Comparison of ENCODE assay signal across 8 mouse cellular contexts in the genomic region with DNA sequence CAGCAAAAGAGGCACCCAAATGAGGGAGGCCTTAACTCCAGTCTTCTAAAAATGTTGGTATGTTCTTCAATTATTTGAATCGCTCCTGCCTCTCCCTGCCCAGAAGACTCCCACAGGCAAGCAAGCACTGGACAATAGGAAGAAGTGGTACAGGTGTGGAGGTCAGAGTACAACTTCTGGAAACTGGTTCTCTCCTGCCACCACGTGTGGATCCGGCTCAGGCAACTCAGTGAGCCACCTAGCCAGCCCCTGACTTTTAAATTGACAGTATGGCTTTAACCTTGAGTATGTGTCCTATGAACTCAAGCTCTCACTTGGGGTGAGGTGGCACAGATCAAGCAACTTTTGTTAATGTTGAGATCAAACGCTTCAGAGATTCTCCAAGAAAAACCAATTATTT. TPM values are rescaled to one million over a fixed set of nuclear protein-coding genes. Genes with fewer than 3 reads are reported as not detected.
DNase-seq lines count a peak whose midpoint lies in the region; ATAC-seq and TF ChIP-seq lines count a peak whose summit lies in the region.

No protein-coding gene starts in this region.

- H3K4me1 ChIP-seq in liver, adult 2 months (ENCODE audit: control insufficient read depth, insufficient read depth, low read length), result peaks cover 5% of the 10 kb centered on the region
- H3K4me1 ChIP-seq in embryonic facial prominence, embryonic 15.5 days, result peaks cover 10% of the 10 kb centered on the region
- peaks cover 10% of the 10 kb centered on the region; the same call in 1 of the 2 replicates for H3K4me1 ChIP-seq in kidney, embryonic 16.5 days (ENCODE audit: insufficient read depth, low read length)
- peaks cover 8% of the 10 kb centered on the region for H3K4me1 ChIP-seq in neural tube, embryonic 14.5 days (ENCODE audit: control insufficient read depth, insufficient read depth, low read length)

- H3K36me3 ChIP-seq in liver, adult 2 months (ENCODE audit: control insufficient read depth, insufficient read depth, low read length), result peaks cover 9% of the 10 kb centered on the region
- peaks cover 24% of the 10 kb centered on the region for H3K36me3 ChIP-seq in embryonic facial prominence, embryonic 15.5 days
- H3K36me3 ChIP-seq in kidney, embryonic 16.5 days (ENCODE audit: insufficient read depth, low read length), result peaks cover 20% of the 10 kb centered on the region
- H3K36me3 ChIP-seq in neural tube, embryonic 14.5 days (ENCODE audit: control insufficient read depth, insufficient read depth, low read length), result peaks cover 11% of the 10 kb centered on the region; the same call in 1 of the 2 replicates

- DNase-seq in liver, adult 2 months (ENCODE audit: extremely low read depth, low read depth, low spot score), result peak; percentile 44
- DNase-seq in liver, result no peak
- no peak for DNase-seq in gastrocnemius, postnatal 36 days
- DNase-seq in cerebellum, adult 11 months, result no peak
- no peak for DNase-seq in right cerebral cortex, adult 18-20 months

- intact Hi-C loops in gastrocnemius, postnatal 36 days (cut with DNase I), result no loop called here

- no peaks in the 10 kb centered on the region for H3K9me3 ChIP-seq in embryonic facial prominence, embryonic 15.5 days (replicated peaks)
- no peaks in the 10 kb centered on the region for H3K9me3 ChIP-seq in kidney, embryonic 16.5 days (ENCODE audit: low read length)
- H3K9me3 ChIP-seq in neural tube, embryonic 14.5 days (ENCODE audit: control insufficient read depth, low read length), result no peaks in the 10 kb centered on the region

- H3K79me2 ChIP-seq in liver, adult 2 months (ENCODE audit: control insufficient read depth, insufficient read depth, low read length), result no peaks in the 10 kb centered on the region

- H3K9ac ChIP-seq in liver, adult 2 months (ENCODE audit: low read depth, low read length), result 0 out of 2 replicates have a peak overlapping the region, but pooled peaks have one; percentile 26
- peak overlapping the region; percentile 86 for H3K9ac ChIP-seq in embryonic facial prominence, embryonic 15.5 days
- H3K9ac ChIP-seq in kidney, embryonic 16.5 days (replicated peaks; ENCODE audit: low read length), result peak overlapping the region; percentile 96
- H3K9ac ChIP-seq in neural tube, embryonic 14.5 days (replicated peaks; ENCODE audit: low read depth, low read length), result peak overlapping the region; percentile 72

- no peak overlapping the region for H3K27ac ChIP-seq in liver, adult 2 months (replicated peaks; ENCODE audit: insufficient read depth, low read depth, low read length)
- H3K27ac ChIP-seq in embryonic facial prominence, embryonic 15.5 days (replicated peaks), result no peak overlapping the region
- peak overlapping the region; percentile 75; the same call in 1 of the 2 replicates for H3K27ac ChIP-seq in kidney, embryonic 16.5 days (ENCODE audit: low read length)
- no peak overlapping the region for H3K27ac ChIP-seq in neural tube, embryonic 14.5 days (ENCODE audit: low read depth, low read length)

- no peak for ATAC-seq in embryonic facial prominence, embryonic 15.5 days (ENCODE audit: insufficient number of reproducible peaks, low FRiP score, low TSS enrichment, low read depth)
- no peak for ATAC-seq in kidney, embryonic 16.5 days (ENCODE audit: low FRiP score, low TSS enrichment)
- no peak for ATAC-seq in neural tube, embryonic 14.5 days (ENCODE audit: low read depth)

- no peaks in the 10 kb centered on the region for H3K27me3 ChIP-seq in liver, adult 2 months (ENCODE audit: control insufficient read depth, insufficient read depth, low read length)
- no peaks in the 10 kb centered on the region for H3K27me3 ChIP-seq in embryonic facial prominence, embryonic 15.5 days
- H3K27me3 ChIP-seq in kidney, embryonic 16.5 days (ENCODE audit: insufficient read depth, low read length), result no peaks in the 10 kb centered on the region
- no peaks in the 10 kb centered on the region for H3K27me3 ChIP-seq in neural tube, embryonic 14.5 days (ENCODE audit: control insufficient read depth, insufficient read depth, low read length)

- TF ChIP-seq POLR2A in liver, adult 2 months (IDR thresholded peaks at IDR 0.05; ENCODE audit: extremely low read depth, insufficient read depth, low read length), result no peak

- TF ChIP-seq CTCF in liver, adult 2 months (IDR thresholded peaks at IDR 0.05; ENCODE audit: low read depth, low read length), result no peak

- H3K4me2 ChIP-seq in embryonic facial prominence, embryonic 15.5 days (replicated peaks), result peak overlapping the region; percentile 63
- H3K4me2 ChIP-seq in kidney, embryonic 16.5 days (replicated peaks; ENCODE audit: low read depth, low read length), result peak overlapping the region; percentile 61
- peak overlapping the region; percentile 81 for H3K4me2 ChIP-seq in neural tube, embryonic 14.5 days (ENCODE audit: low read depth, low read length)

- 3% methylated on average over 4 of the region's 4 CpGs for WGBS in liver, adult 2 months
- WGBS in embryonic facial prominence, embryonic 15.5 days, result 5% methylated on average over 4 of the region's 4 CpGs
- WGBS in kidney, embryonic 16.5 days, result 9% methylated on average over 4 of the region's 4 CpGs
- 10% methylated on average over 4 of the region's 4 CpGs for WGBS in neural tube, embryonic 14.5 days

- H3K4me3 ChIP-seq in liver, adult 2 months (ENCODE audit: insufficient read depth, low read depth, low read length), result peak overlapping the region; percentile 88; the same call in 1 of the 2 replicates
- peak overlapping the region; percentile 75 for H3K4me3 ChIP-seq in embryonic facial prominence, embryonic 15.5 days (replicated peaks)
- peak overlapping the region; percentile 99 for H3K4me3 ChIP-seq in kidney, embryonic 16.5 days (ENCODE audit: low read length)
- H3K4me3 ChIP-seq in neural tube, embryonic 14.5 days (ENCODE audit: low read depth, low read length), result peak overlapping the region; percentile 70

RNA-seq across cellular contexts. Expression of a gene that starts 0.8 kb away (rescaled TPM):
- 75.3 and 83.0 TPM in 2 replicates for total RNA-seq in liver, adult 2 months (2014; rRNA removed)
- 38.6 and 43.7 TPM in 2 replicates for polyA plus RNA-seq in liver, adult 2 months (2012; rRNA removed)
- polyA plus RNA-seq in embryonic facial prominence, embryonic 15.5 days (2015; fragmentation: Nextera tagmentation; extraction: Ambion mirVana), result 192 and 221 TPM in 2 replicates
- 238 and 253 TPM in 2 replicates for polyA plus RNA-seq in kidney, embryonic 16.5 days (2015; fragmentation: Nextera tagmentation; extraction: Ambion mirVana)
- polyA plus RNA-seq in neural tube, embryonic 14.5 days (2014; fragmentation: Nextera tagmentation; extraction: Ambion mirVana), result 161 and 166 TPM in 2 replicates
- total RNA-seq in gastrocnemius, postnatal 36 days (2021), result 10 to 100 TPM; 75.1 to 79.8 TPM

RNA-seq across cellular contexts. Expression of a gene that starts 22.7 kb away (rescaled TPM):
- 0.65 and 0.67 TPM in 2 replicates for total RNA-seq in liver, adult 2 months (2014; rRNA removed)
- 0.68 and 1.2 TPM in 2 replicates for polyA plus RNA-seq in liver, adult 2 months (2012; rRNA removed)
- polyA plus RNA-seq in embryonic facial prominence, embryonic 15.5 days (2015; fragmentation: Nextera tagmentation; extraction: Ambion mirVana), result 20.0 and 20.5 TPM in 2 replicates
- polyA plus RNA-seq in kidney, embryonic 16.5 days (2015; fragmentation: Nextera tagmentation; extraction: Ambion mirVana), result 17.9 and 19.2 TPM in 2 replicates
- polyA plus RNA-seq in neural tube, embryonic 14.5 days (2014; fragmentation: Nextera tagmentation; extraction: Ambion mirVana), result 12.9 and 14.5 TPM in 2 replicates
- 1 to 10 TPM; 2.2 to 2.4 TPM for total RNA-seq in gastrocnemius, postnatal 36 days (2021)

Comparison
In these comparisons a context has a peak if more than half of its experiments do, and no peak if none do; other contexts are left out.
1. H3K9ac ChIP-seq: peak in every context shown above with its lines; median percentile 96 in kidney, embryonic 16.5 days; 86 in embryonic facial prominence, embryonic 15.5 days; 72 in neural tube, embryonic 14.5 days; 26 in liver, adult 2 months.